Mouse (Mus musculus) stomach, postnatal 0 days (tissue): Measurements from ENCODE around the gene Hs6st1.

Experiments
- CTCF ChIP-seq: IDR thresholded peaks from 2 replicates; pipeline ENCODE4 v1.5.1; 2016; ENCODE audit warnings: antibody characterized with exemption, low read depth, mild to moderate bottlenecking, moderate library complexity
- EP300 ChIP-seq: optimal IDR thresholded peaks from 2 replicates; pipeline ENCODE3; 2016; ENCODE audit warnings: antibody characterized with exemption

DNA sequence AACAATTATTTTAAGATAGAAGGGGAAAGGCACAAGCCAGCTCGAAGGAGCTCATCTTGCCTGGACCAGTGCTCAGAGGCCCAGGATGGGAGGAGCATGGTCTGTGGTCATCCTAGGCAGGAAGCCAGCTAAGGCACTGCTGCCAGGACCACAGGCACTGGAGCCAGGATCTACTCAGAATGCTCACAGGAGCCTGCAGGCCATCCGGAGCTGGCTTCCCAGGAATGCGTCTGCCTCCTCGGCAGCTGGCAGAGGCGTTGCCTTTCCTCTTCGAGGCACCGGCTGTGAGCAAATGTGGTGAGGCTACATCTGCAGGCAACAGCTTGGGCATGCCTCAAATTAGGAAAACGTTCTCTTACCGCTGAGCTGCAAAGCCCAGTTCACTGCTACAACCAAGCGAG lies 37.8 kb upstream of the Hs6st1 start:
- TF ChIP-seq EP300: no peak
- TF ChIP-seq CTCF: no peak
